Mouse (Mus musculus) ovary, postnatal 10 days (tissue): Measurements from ENCODE around the gene Flvcr1.
"Not testable (repeated sequence)": the region's sequence is repeated elsewhere in the genome, so short reads cannot be mapped to it uniquely, and the experiment has no call there.

Experiments
- DNase-seq: peaks from one replicate; pipeline ENCODE4 v3.0.0; 2022; ENCODE audit warnings: low spot score

Flvcr1 gene

DNA sequence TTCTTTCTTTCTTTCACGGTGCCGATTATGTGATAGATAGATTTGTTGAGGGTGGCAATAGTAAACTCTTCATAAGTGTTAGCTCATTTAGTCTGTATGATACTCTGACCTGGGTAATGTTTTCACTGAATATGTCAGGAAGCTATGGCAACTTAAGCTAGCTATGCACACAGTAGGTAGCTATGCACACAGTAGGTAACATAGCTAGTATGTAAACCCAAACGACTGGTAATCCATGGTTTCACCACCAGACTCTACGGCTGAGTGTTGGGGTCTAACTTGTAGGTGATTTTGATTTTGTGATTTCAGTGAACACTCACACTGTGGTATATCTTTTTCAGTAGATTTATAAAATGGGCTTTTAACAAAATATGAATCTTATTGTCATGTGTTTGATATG, 12.0 kb upstream of the Flvcr1 start:
- DNase-seq, result no peak

DNA sequence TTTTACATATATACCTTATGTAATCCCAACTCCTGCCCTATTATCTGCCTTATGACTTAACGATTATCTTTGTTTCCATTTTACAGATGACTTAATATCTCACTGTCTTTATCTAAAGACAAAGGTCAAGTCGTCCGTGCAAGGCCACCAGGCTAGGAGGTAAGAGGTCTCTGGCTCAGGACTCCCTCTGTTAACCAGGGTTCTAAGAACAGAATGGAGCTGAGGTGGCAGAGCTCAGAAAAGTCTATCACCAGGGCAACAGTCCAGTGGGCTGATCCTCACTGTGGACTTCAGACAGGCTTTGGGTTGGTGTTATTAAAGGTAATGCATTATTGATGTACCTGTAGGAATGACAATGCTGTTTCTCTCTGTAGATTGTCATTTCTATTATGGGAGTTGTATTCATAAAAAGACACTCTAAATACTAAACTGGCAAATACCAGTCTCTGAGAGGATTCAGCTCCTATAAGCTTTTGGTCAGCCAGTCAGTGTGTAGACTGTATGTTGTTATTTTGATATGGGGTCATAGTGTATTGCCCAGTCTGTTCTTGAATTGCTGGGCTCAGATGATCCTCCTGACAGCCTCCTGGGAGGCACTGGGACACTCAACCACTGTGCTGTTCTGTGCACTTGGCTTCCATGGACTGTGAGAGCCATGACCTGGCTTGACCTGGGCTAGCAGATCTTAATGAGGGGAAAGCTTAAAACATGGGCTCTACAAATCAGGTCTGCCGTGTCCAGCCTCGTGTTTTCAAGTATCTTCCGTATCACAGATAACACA, 10.8 kb upstream of the Flvcr1 start, which contains the start of gene Spata45:
Gene Spata45, plus strand, starts transcription at position 86 of the 781 bp plus-strand sequence.
- no peak for DNase-seq

DNA sequence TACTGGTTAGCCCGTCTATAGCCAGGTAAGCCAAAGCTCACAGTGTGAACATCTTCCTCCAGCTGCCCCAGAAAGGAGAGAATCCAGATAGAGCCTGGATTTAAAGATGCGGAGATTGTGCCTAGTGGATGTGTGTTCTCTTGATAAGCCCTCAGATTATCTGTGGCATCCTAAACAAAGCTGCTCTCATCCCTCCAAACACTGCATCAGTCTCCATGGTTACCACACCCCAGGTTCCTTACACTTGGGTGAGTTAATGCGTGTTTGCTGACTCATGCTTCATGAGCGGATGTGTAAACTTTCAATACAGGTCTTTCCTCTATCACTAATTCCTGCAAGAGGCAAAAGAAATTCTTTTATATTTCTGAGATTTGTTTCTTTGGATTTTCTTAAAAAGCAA, 9.7 kb upstream of the Flvcr1 start:
- no peak for DNase-seq

DNA sequence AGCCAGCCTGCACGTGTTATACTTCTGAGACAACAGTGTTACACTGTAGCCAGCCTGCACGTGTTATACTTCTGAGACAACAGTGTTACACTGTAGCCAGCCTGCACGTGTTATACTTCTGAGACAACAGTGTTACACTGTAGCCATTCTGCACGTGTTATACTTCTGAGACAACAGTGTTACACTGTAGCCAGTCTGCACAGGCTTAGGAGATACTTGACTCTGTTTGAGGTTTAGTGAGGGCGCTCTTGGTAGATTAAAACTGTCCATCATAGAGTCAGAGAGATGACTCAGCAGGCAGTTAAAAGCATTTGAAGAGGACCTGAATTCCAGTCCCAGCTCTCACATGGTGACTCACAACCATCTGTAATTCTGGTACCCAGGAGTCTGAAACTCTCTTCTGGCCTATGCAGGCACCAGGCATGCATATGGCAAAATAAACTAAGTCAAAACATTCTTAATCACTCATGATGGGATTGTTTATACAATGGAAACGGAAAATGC, 5.0 kb upstream of the Flvcr1 start:
- not testable (repeated sequence) for DNase-seq

DNA sequence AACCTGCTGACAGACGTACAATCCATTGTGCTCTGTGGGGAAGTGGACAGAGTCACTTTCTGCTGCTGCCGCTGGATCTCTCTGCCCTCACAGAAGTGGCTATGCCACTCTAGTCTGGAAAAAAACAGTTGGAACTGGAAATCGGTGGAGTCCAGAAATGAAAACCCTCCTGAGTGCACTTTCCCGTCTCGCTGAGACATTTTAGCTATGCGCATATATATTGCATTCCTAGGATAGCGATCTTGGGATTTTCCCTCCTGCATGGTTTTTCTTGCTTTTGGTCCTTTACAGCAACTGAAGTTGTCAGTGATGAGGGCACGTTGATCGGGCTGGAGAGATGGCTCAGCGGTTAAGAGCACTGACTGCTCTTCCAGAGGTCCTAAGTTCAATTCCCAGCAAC, 4.2 kb upstream of the Flvcr1 start:
- DNase-seq, result no peak

DNA sequence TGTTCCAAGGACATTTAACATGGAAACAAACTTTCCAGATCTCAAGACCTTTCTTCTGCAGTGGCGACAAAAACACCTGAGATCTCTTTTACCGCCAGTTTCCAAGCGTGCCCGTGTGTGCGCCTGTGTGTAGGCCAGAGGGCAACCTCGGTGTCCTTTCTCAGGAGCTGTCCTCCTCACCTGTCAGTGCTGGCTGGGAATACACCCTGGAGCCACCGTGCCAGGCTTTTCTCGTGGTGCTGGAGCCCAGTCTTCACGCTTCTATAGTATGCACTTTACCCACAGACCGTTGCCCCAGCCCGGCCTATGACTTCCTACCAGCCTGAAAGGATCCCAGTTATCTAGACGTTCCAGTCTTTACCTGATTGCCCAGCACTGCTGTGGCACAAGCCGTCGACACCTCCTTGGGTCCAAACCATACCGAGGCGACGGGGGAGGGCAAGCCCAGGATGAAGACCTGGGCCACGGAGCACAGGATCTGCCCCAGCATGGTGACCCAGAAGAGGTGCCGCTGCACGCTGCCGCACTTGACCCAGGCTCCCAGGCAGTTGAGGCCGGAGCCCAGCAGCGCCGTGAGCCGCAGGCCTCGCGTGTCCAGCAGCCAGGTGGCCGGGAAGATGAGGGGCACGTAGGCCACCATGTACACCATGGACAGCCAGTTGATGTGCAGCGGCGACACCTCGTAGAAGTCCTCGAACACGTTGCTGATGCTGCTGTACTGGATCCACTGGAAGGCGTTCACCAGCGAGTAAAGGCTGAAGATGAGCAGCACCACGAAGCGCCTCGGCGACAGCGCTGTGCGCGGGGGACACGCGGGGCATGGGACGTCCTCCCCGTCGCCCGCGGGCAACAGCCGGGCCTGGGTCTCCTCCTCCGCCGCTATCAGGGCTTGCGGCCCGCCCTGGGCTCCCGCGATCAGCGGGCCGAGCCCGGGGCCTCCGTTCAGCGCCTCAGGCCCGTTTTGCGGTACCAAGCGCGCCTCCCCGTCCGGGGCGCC, 644 bp downstream of the Flvcr1 start:
- no peak for DNase-seq

DNA sequence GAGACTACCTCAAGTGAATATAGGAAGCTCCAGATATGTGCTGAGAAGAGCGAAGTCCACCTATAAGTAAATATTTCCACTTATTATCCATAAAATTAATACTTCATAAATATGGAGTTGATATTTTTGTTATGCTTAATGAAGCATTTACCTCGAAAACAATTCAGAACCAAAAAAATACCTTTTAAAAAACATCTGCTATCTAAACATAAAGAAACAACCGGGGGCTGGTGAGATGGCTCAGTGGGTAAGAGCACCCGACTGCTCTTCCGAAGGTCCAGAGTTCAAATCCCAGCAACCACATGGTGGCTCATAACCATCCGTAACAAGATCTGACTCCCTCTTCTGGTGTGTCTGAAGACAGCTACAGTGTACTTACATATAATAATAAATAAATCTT, 2.2 kb downstream of the Flvcr1 start:
- DNase-seq, result not testable (repeated sequence)

DNA sequence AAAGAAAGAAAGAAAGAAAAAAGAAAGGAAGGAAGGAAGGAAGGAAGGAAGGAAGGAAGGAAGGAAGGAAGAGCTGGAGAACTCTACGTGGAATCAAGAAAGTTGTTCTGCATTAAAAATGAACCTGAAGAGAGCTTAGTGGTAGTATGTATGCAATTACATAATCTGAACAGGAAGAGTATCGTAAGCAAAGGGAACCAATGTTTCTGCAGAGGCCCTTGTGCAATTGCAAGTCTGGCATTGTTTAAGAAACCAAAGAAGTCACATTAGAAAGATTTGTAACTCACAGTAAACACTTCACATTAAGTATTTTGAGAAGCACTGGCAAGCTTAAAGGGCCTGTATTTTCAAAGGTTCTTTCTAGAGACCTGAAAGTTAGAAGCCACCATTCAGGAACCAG, 2.8 kb downstream of the Flvcr1 start:
- DNase-seq, result no peak

DNA sequence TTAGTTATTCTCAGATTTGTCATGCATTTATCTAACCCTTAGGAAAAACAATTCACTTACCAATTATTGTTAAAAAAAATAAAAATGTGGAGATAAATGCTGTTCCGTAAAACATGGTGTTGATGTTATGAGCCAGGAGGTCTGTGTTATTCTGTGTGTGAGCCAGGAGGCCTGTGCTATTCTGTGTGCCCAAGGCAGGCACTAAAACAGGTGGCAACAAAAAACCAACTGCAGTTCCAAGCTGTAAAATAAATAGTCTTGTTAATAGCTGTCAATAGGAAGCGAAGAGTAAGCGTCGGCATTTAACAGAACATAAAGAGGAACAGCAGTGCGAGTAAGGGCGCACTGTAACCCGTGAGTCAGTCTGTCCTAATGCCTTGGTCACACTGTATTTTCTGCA, 4.9 kb downstream of the Flvcr1 start:
- no peak for DNase-seq

DNA sequence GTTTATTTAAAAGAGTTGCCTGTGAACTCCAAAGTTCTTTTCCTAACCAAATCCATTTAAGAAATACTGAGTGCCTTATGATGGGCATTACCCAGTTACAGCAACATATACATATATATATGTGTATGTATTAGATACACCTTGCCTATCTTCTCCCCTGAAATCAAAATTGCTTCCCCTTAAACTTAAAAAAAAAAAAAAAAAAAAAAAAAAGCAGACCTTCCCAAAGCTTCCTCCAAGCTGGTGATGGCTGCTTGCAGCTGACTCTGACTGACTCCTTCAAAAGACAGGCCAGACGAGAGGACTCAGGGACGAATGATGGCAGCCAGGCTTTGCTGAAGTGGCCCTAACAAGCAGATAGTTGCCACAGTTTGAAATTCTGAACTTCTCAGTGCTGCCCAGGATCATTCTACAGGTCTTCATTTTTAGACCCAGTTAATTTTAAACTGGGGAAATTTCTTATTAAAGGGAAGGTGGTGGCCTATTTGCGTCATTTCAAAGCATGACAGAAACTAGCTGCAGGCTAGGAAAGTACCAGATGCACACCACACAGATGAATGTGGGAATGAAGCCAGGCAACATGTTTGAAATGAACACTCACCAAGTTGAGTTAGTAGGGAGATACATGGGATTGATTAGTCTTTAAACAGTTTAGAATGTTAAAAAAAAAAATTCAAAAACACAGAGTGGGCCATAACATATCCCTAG, 5.6 kb downstream of the Flvcr1 start:
- DNase-seq, result no peak

DNA sequence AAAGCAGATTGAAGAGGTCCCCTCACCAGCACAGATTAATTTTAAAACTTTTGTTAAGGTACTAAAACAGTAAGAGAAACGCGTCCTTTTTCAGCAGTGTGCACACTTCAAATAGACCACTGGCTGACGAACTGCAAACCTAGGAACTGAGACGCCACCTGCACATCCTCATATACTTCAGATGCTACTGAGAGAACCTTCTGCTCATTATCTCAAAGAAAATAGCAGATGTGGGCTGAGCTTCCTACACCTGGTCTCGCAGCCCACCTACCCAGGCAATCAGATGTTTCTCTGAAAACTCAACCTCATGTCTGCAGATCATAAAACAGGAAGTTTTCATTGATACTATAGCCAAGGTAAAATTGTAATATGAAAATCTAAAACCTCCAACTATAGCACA, 6.2 kb downstream of the Flvcr1 start:
- no peak for DNase-seq

DNA sequence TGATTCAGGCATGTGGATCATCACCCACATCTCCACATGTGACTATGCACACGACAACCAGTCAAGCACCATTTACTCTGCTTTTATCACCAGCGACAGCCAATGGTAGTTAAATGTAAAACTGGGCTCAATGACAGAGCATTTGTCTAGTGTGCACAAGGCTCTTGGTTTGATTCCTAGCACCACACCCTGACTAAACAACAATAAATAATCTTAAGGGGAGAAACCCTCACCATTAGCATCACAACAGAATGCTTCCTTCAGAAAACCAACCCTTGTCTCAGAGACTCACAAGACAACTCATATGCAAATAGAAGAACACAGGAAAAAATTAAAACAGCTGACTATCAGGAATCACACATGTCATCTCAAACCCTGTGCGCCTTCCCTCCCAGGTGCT, 11.7 kb downstream of the Flvcr1 start:
- DNase-seq, result no peak

DNA sequence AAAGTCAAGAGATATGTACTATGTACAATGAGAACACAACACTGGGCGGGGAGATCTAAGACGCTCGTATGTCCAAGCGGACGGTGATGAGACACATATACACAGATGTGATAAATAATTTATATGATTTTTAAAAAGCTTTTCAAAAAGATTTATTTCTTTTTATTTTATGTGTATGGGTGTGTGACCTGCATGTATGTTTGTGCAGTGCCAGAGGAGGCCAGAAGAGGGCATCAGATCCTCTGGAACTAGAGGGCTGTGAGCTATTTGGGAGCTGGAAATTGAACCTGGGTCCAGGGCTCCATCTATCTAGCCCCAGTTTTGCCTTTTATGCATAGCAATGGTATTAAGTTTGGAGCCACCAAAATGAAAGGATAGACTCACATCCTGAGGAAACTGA, 17.3 kb downstream of the Flvcr1 start:
- DNase-seq, result no peak

DNA sequence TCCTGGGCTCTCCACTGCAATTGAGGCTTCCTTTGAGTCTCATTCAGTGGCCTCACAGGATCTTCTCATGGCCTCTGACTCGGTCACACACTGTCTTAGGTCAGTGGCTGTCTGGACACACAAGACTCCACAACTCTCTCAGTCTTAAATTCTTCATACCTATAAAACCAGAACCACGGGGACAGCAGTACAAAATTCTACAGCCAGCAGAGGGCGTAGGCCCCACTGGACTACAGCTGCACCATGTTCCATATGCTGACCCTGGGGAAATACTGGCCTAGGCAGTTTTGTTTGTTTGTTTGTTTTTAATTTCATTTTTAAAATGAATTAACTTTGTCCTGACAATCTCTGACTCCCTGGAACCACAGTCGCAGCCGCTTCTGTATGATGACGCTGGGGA, 23.8 kb downstream of the Flvcr1 start:
- no peak for DNase-seq

DNA sequence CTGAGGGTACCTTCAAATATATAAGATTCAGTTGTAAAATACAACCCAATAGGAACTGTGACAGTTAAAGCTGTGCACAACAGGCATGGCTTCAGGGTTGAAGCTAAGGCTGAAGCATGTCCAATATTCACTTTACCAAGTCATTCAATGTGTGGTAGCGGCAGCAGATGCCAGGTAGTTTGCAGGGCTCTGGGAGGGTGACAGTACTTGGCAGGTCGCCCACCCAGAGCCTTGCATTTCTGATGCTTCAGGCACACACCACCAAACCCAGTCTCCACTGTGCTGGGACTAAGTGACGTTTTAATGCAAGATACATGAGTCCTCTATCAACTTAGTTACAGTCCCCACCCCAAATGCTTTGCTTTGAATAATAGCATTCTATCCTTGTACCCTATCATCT, 25.3 kb downstream of the Flvcr1 start:
- DNase-seq, result no peak

DNA sequence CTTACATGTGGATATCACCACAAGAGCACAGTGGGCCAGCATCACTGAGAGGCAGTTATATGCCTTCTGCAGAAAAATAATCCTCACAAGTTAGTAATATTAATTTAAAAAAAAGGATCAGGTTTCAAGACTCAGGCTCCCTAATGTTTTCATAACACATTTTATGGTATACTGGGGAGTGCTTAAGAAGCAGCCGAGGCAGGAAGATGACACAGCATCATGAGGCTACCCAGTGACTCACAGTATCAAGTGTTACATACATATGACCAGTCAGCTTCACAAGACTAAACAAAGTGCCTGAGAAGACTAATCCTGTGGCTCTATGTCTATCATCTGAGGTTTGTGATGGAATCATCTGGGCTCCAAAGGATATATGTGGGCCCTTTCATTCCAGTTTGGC, 27.9 kb downstream of the Flvcr1 start:
- DNase-seq, result no peak

DNA sequence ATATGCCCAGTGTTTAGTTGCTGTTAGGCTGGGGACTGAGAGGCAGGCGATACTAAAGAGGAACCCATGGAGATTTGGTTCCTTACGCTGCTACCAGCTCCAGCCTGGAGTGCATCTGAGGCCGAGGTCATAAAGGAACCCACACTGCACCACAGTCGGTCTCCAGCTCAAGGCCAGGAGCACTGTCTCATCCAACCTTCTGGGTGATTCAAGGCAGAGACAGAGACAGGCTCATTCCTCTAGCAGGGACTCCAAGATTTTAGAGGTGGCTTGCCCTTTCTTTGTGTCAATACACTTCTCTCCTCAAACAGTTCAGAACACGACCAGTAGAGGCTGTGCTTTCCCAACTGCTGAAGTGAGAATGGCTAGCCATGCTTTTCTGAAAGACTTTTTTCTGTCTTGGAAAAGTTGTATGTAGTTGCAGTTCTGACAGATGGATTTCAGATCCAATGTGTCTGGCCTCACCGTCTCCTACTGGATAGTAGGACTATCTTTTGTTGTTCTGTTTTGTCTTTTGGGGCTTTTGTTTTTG, 29.5 kb downstream of the Flvcr1 start:
- DNase-seq, result no peak

DNA sequence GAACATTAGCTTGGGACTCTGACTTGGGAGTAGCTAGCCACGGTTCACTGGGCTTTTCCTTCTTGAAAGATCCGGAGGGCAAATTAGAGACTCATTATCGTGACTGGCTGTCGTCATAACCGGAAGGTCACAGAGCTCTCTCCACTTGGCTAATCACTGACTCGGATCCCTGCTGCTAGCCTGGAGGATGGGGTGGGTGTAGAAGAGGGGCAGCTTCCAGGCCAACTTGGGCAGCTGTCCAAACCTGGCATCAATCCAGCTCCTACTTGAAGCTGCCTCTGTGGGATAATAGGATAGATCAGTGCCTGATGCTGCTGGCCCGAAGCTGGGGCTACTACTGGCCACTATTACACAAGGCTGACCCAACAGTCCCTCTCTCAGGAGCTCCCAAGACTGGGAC, 30.4 kb downstream of the Flvcr1 start:
- DNase-seq, result no peak

DNA sequence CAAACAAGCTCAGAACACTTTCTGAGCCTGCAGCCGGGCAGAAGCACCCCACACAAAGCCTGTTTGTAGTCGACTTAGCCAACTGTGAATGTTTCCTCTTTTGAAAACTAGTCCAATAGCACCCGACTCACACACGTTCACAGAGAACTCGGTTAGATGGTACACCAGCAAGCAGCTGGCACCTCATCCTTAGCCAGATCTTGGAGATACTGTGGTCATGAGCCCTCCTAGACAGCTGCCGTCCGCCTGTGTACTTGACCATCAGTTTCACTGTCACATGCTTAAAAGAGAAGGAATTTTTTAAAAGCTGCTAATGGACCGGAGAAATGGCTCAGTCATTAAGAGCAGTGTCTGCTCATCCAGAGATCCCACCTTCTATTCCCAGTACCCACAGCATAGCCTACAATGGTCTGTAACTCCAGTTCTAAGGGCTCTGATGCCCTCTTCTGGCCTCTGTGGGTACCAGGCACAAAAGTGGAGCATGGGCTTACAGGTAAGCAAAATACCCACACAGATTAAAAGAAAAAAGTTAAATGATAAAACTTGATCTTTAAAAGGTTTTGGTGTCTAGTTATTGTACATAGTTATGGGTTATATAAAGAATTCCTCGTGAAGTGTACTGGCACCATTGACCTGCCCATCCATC, 36.4 kb downstream of the Flvcr1 start:
- no peak for DNase-seq

DNA sequence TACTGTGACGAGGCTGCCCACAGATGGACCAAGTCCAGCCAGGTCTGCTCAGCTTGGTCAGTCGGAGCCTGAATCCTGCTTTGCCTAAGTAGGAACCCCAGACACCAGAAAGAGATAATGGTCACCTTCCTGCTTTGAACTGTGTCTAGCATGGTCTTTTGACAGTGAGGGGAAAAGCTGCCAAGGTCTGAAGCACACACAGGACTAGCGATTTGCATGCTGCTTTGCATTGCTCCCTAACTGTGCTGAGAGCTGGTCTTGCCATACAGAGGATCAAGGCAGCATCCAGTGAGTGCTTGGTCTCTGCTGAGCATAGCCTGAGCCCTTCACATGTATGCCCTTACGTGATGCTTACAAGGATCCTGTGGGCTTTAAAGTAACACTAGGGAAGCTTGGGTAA, 44.5 kb downstream of the Flvcr1 start:
- no peak for DNase-seq

DNA sequence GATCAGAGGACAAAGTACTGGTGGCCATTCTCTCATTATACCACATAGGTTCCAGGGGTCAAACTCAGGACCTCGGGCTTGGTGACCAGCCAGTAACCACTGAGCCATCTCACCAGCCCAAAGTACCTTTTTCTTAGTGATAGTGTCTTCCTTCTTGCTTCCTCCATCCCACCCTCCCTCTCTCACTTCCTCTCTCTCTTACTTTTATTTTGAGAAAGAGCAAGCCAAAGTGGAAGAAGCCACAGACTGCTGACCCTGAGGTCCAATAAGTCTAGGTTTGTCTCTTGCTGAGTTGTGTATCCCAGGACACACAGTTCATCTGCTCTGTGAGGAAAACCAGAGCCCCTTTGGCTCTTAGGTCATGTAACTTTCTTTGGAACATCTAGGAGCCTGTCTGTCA, 45.5 kb downstream of the Flvcr1 start:
- DNase-seq, result no peak
